Mouse (Mus musculus) brain, adult 10 weeks (tissue): ENCODE results near the gene Cep83. TPM values are rescaled to one million over a fixed set of nuclear protein-coding genes. Genes with fewer than 3 reads are reported as not detected.

Experiments used
- polyA plus RNA-seq: library from polyadenylated mRNA; stranded (reverse); fragments of 350-450 nt; fragmentation: Illumina TruSeq; extraction: RNeasy Lipid Tissue Mini Kit (QIAGEN cat#74804); gene quantifications from one replicate; pipeline ENCODE4 v1.2.3, GENCODE M21; 2015; ENCODE audit warnings: low read depth, low replicate concordance

Cep83 gene
- polyA plus RNA-seq: 37.8 TPM

DNA sequence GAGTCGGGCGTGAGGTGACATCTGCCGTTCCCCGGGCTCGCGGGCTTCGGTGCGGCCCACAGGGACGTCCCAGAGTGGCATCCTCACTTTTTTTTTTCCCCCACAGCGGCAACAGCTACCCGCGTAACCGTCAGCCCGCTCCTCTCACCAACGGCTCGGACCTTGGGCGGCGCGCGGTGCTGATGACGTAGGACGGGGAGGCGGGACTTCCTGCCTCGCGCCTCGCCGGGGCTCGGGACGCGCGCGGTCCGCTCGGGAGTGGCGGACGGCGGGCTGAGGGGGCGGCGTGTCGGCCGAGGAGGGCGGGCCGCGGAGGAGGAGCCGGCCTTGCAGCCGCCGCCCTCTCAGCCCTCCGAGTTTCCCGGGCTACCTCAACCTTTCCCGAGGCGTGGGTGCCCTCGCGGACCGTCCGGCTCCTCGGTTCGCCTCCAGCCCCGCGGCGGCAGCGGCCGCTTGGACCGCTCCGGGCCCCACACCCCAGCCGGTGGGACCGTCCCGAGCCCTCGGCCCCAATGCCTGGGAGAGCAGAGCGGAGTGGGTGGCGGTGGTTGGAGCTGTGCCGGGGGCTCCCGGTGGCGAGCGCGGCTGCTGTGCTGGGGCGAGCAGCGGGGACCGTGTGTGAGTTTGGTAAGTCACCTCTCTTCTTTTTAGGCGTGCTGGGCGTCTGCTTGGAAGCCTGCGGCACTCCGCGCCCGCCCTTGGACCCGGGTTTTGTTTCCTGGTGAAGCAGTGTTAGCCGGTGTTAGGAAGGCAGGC lies at the start of gene Cep83:
Gene Cep83, plus strand, starts transcription at position 235 of the 756 bp plus-strand sequence.

